Mouse (Mus musculus) adrenal gland, postnatal 25 days (tissue): Measurements from ENCODE around the gene Acod1. TPM values are rescaled to one million over a fixed set of nuclear protein-coding genes. Genes with fewer than 3 reads are reported as not detected.
A peak's percentile ranks its signal among the peaks of the same experiment; 100 is the strongest.

Source experiments
- DNase-seq: peaks from one replicate; pipeline ENCODE4 v3.0.0; 2021; ENCODE audit warnings: mixed read lengths
- long read RNA-seq: library from polyadenylated mRNA; stranded (forward); transcript quantifications from one replicate; pipeline ENCODE4 v2.0.0, GENCODE M21; 2021
- total RNA-seq: library from RNA; stranded (reverse); gene quantifications from 2 replicates; pipeline ENCODE4 v1.2.3, GENCODE M21; 2021

The Acod1 gene
- total RNA-seq, result not detected in 2 replicates
- long read RNA-seq, result 0 reads

GRCm38 (mm10) chr14:103046677-103047076, at the start of gene Acod1:
Gene Acod1, plus strand, starts transcription at chr14:103046977.
- no peak for DNase-seq

- no peak for DNase-seq
These were observed 39.0 kb upstream of the Acod1 start for GRCm38 (mm10) chr14:103007737-103008136.

GRCm38 (mm10) chr14:103011782-103012181, 35.0 kb upstream of the Acod1 start:
- DNase-seq, result peak; percentile 46

GRCm38 (mm10) chr14:103012563-103013150, 34.1 kb upstream of the Acod1 start:
- peak; percentile 50 for DNase-seq

- no peak for DNase-seq
These were observed 29.8 kb upstream of the Acod1 start for GRCm38 (mm10) chr14:103017009-103017408.

GRCm38 (mm10) chr14:103020046-103020445, 26.7 kb upstream of the Acod1 start:
- DNase-seq, result peak; percentile 41

GRCm38 (mm10) chr14:103029203-103029602, 17.6 kb upstream of the Acod1 start:
- no peak for DNase-seq

GRCm38 (mm10) chr14:103033271-103033823, 13.4 kb upstream of the Acod1 start:
- DNase-seq, result peak; percentile 39

GRCm38 (mm10) chr14:103034076-103034475, 12.7 kb upstream of the Acod1 start:
- DNase-seq, result no peak

GRCm38 (mm10) chr14:103037016-103037415, 9.8 kb upstream of the Acod1 start:
- DNase-seq, result no peak

- no peak for DNase-seq
These were observed 1.7 kb downstream of the Acod1 start for GRCm38 (mm10) chr14:103048292-103049086.

GRCm38 (mm10) chr14:103051159-103051769, 4.5 kb downstream of the Acod1 start:
- DNase-seq, result peak; percentile 86

- DNase-seq, result no peak
These were observed 8.0 kb downstream of the Acod1 start for GRCm38 (mm10) chr14:103054731-103055130.

- no peak for DNase-seq
These were observed 9.8 kb downstream of the Acod1 start for GRCm38 (mm10) chr14:103056601-103057000.

GRCm38 (mm10) chr14:103058998-103059397, 12.2 kb downstream of the Acod1 start:
- no peak for DNase-seq

GRCm38 (mm10) chr14:103059495-103059894, 12.7 kb downstream of the Acod1 start:
- DNase-seq, result no peak

- DNase-seq, result peak; percentile 71
These were observed 18.8 kb downstream of the Acod1 start for GRCm38 (mm10) chr14:103065294-103066167.

GRCm38 (mm10) chr14:103069465-103069863, 22.7 kb downstream of the Acod1 start:
- DNase-seq, result no peak

GRCm38 (mm10) chr14:103069864-103070611, 23.3 kb downstream of the Acod1 start, which contains the start of gene Cln5:
Gene Cln5, plus strand, starts transcription at chr14:103070216.
- peak; percentile 97 for DNase-seq

GRCm38 (mm10) chr14:103070790-103071189, 24.0 kb downstream of the Acod1 start:
- DNase-seq, result no peak

- no peak for DNase-seq
These were observed 24.7 kb downstream of the Acod1 start for GRCm38 (mm10) chr14:103071471-103071870.
